In genomic region chr8:107293641-107294628, GRCm38 (mm10) we compare ENCODE assay signal across 8 mouse cellular contexts. TPM values are rescaled to one million over a fixed set of nuclear protein-coding genes. Genes with fewer than 3 reads are reported as not detected.
DNase-seq lines count a peak whose midpoint lies in the region; ATAC-seq lines count a peak whose summit lies in the region.

No protein-coding gene starts in this region.

- no peaks in the 10 kb centered on the region for H3K27me3 ChIP-seq in embryonic facial prominence, embryonic 15.5 days
- H3K27me3 ChIP-seq in heart, embryonic 10.5 days (ENCODE audit: insufficient read depth, poor library complexity, severe bottlenecking), result no peaks in the 10 kb centered on the region
- H3K27me3 ChIP-seq in kidney, embryonic 15.5 days, result no peaks in the 10 kb centered on the region
- no peaks in the 10 kb centered on the region for H3K27me3 ChIP-seq in stomach, embryonic 16.5 days (ENCODE audit: control insufficient read depth, insufficient read depth, low read length)

- H3K27ac ChIP-seq in embryonic facial prominence, embryonic 15.5 days (replicated peaks), result peak overlapping the region; percentile 97
- H3K27ac ChIP-seq in heart, embryonic 10.5 days, result peak overlapping the region; percentile 98
- peak overlapping the region; percentile 99 for H3K27ac ChIP-seq in kidney, embryonic 15.5 days
- H3K27ac ChIP-seq in stomach, embryonic 16.5 days (ENCODE audit: low read length), result peak overlapping the region; percentile 97

- peaks cover 15% of the 10 kb centered on the region; the same call in 1 of the 2 replicates for H3K4me1 ChIP-seq in embryonic facial prominence, embryonic 15.5 days
- H3K4me1 ChIP-seq in heart, embryonic 10.5 days, result peaks cover 18% of the 10 kb centered on the region; the same call in 1 of the 2 replicates
- peaks cover 16% of the 10 kb centered on the region for H3K4me1 ChIP-seq in kidney, embryonic 15.5 days
- H3K4me1 ChIP-seq in stomach, embryonic 16.5 days (ENCODE audit: control insufficient read depth, insufficient read depth, low read length), result peaks cover 11% of the 10 kb centered on the region

- WGBS in embryonic facial prominence, embryonic 15.5 days, result under 1% methylated on average over 61 of the region's 98 CpGs
- under 1% methylated on average over 67 of the region's 98 CpGs for WGBS in heart, embryonic 10.5 days
- WGBS in kidney, embryonic 15.5 days, result under 1% methylated on average over 88 of the region's 98 CpGs
- WGBS in stomach, embryonic 16.5 days, result under 1% methylated on average over 67 of the region's 98 CpGs

- H3K4me2 ChIP-seq in embryonic facial prominence, embryonic 15.5 days (replicated peaks), result peak overlapping the region; percentile 57
- peak overlapping the region; percentile 69 for H3K4me2 ChIP-seq in kidney, embryonic 15.5 days
- H3K4me2 ChIP-seq in stomach, embryonic 16.5 days (ENCODE audit: low read depth, low read length), result peak overlapping the region; percentile 65

- peak; percentile 70 for DNase-seq in A20 (ENCODE audit: low read depth, low spot score)
- DNase-seq in adrenal gland, postnatal 4 days (ENCODE audit: low spot score in 2 of 2), result peak; percentile 23 to 40
- peak; percentile 78 for DNase-seq in heart, embryonic 10.5 days (ENCODE audit: low spot score)
- peak; percentile 66 for DNase-seq in liver
- peak; percentile 7 to 15 for DNase-seq in natural killer cell, adult 2 months (ENCODE audit: low spot score in 2 of 2)

- H3K4me3 ChIP-seq in embryonic facial prominence, embryonic 15.5 days (replicated peaks), result peak overlapping the region; percentile 97
- peak overlapping the region; percentile 98 for H3K4me3 ChIP-seq in heart, embryonic 10.5 days
- peak overlapping the region; percentile 99 for H3K4me3 ChIP-seq in kidney, embryonic 15.5 days (replicated peaks)
- peak overlapping the region; percentile 98 for H3K4me3 ChIP-seq in stomach, embryonic 16.5 days (replicated peaks; ENCODE audit: low read length)

- no peaks in the 10 kb centered on the region for H3K9me3 ChIP-seq in embryonic facial prominence, embryonic 15.5 days (replicated peaks)
- H3K9me3 ChIP-seq in heart, embryonic 10.5 days, result no peaks in the 10 kb centered on the region
- H3K9me3 ChIP-seq in kidney, embryonic 15.5 days (replicated peaks), result no peaks in the 10 kb centered on the region
- no peaks in the 10 kb centered on the region for H3K9me3 ChIP-seq in stomach, embryonic 16.5 days (replicated peaks; ENCODE audit: control insufficient read depth, low read length)

- ATAC-seq in embryonic facial prominence, embryonic 15.5 days (ENCODE audit: insufficient number of reproducible peaks, low FRiP score, low TSS enrichment, low read depth), result peak; percentile 52
- ATAC-seq in kidney, embryonic 15.5 days (replicated peaks; ENCODE audit: low FRiP score), result peak; percentile 71
- ATAC-seq in stomach, embryonic 16.5 days (ENCODE audit: insufficient read depth, low FRiP score), result peak; percentile 63

- no peaks in the 10 kb centered on the region; the same call in 1 of the 2 replicates for H3K36me3 ChIP-seq in embryonic facial prominence, embryonic 15.5 days
- peaks cover 1% of the 10 kb centered on the region; the same call in 1 of the 2 replicates for H3K36me3 ChIP-seq in heart, embryonic 10.5 days
- peaks cover 8% of the 10 kb centered on the region; the same call in 1 of the 2 replicates for H3K36me3 ChIP-seq in kidney, embryonic 15.5 days
- H3K36me3 ChIP-seq in stomach, embryonic 16.5 days (ENCODE audit: control insufficient read depth, insufficient read depth, low read length), result no peaks in the 10 kb centered on the region

- peak overlapping the region; percentile 92 for H3K9ac ChIP-seq in embryonic facial prominence, embryonic 15.5 days
- H3K9ac ChIP-seq in kidney, embryonic 15.5 days, result peak overlapping the region; percentile 97
- peak overlapping the region; percentile 98 for H3K9ac ChIP-seq in stomach, embryonic 16.5 days (ENCODE audit: low read length)

RNA-seq across cellular contexts. Expression of gene Nfat5, which starts 0.7 kb away (rescaled TPM):
- total RNA-seq in adrenal gland, postnatal 4 days (2021), result 100 to 1,000 TPM; 154 to 167 TPM
- 18.9 and 19.0 TPM in 2 replicates for polyA plus RNA-seq in embryonic facial prominence, embryonic 15.5 days (2015; fragmentation: Nextera tagmentation; extraction: Ambion mirVana)
- polyA plus RNA-seq in heart, embryonic 10.5 days (2016; fragmentation: Nextera tagmentation; extraction: Ambion mirVana), result 9.6 and 11.2 TPM in 2 replicates
- polyA plus RNA-seq in kidney, embryonic 15.5 days (2015; fragmentation: Nextera tagmentation; extraction: Ambion mirVana), result 27.2 and 29.3 TPM in 2 replicates
- 9.0 and 11.7 TPM in 2 replicates for polyA plus RNA-seq in stomach, embryonic 16.5 days (2015; fragmentation: Nextera tagmentation; extraction: Ambion mirVana)

Comparison
In these comparisons a context has a peak if more than half of its experiments do, and no peak if none do; other contexts are left out.
1. Peak in every context shown above with its lines: DNase-seq, ATAC-seq, H3K4me3 ChIP-seq and H3K27ac ChIP-seq.
2. DNase-seq: peak in every context shown above with its lines; median percentile 78 in heart, embryonic 10.5 days; 70 in A20; 66 in liver; 32 in adrenal gland, postnatal 4 days; 11 in natural killer cell, adult 2 months.